Comparison of ENCODE assay signal across 26 mouse cellular contexts in genomic region chr7:114162975-114163374, GRCm38 (mm10). TPM values are rescaled to one million over a fixed set of nuclear protein-coding genes. Genes with fewer than 3 reads are reported as not detected.
DNase-seq lines count a peak whose midpoint lies in the region; ATAC-seq and TF ChIP-seq lines count a peak whose summit lies in the region.
"Had no signal": no experiment of that assay in that cellular context is flagged by ENCODE, and none has a peak within 500 bp of the region (broad histone marks: within the 10 kb centered on the region; RNA-seq: fewer than 3 reads in every experiment).

No protein-coding gene starts in this region.

- no peak overlapping the region for H3K27ac ChIP-seq in lung, postnatal 0 days (ENCODE audit: low read length)
- no peak overlapping the region for H3K27ac ChIP-seq in intestine, embryonic 15.5 days
- H3K27ac ChIP-seq: forebrain, embryonic 10.5 days; forebrain, embryonic 13.5 days; gastrocnemius, adult 2 months; heart, embryonic 15.5 days; hindbrain, embryonic 14.5 days; hindbrain, postnatal 0 days had no signal

- H3K9ac ChIP-seq in lung, postnatal 0 days (replicated peaks; ENCODE audit: low read depth), result no peak overlapping the region
- no peak overlapping the region for H3K9ac ChIP-seq in intestine, embryonic 15.5 days
- H3K9ac ChIP-seq: forebrain, embryonic 13.5 days; heart, embryonic 12.5 days; heart, embryonic 15.5 days; hindbrain, embryonic 14.5 days had no signal

- no peak for TF ChIP-seq CTCF in lung, postnatal 0 days (IDR thresholded peaks at IDR 0.05)

- no peak overlapping the region for H3K4me3 ChIP-seq in lung, postnatal 0 days (ENCODE audit: low read depth, low read length)
- no peak overlapping the region for H3K4me3 ChIP-seq in intestine, embryonic 15.5 days (replicated peaks)
- H3K4me3 ChIP-seq: forebrain, embryonic 10.5 days; forebrain, embryonic 13.5 days; gastrocnemius, adult 2 months; heart, embryonic 12.5 days; heart, embryonic 15.5 days had no signal

- TF ChIP-seq EP300 in lung, postnatal 0 days (IDR thresholded peaks at IDR 0.05), result no peak

- H3K36me3 ChIP-seq in lung, postnatal 0 days (ENCODE audit: insufficient read depth, low read length), result no peaks in the 10 kb centered on the region
- H3K36me3 ChIP-seq in intestine, embryonic 15.5 days, result no peaks in the 10 kb centered on the region
- H3K36me3 ChIP-seq: forebrain, embryonic 10.5 days; G1E; heart, embryonic 12.5 days; heart, embryonic 15.5 days had no signal

- ATAC-seq in lung, postnatal 0 days, result no peak
- ATAC-seq in common myeloid progenitor, adult 5-6 weeks (replicated peaks; ENCODE audit: low read depth, poor library complexity, severe bottlenecking), result peak; percentile 55; the same call in 1 of the 2 replicates
- ATAC-seq in megakaryocyte, adult 5-6 weeks (ENCODE audit: poor library complexity, severe bottlenecking), result peak; percentile 54
- ATAC-seq in intestine, embryonic 15.5 days, result no peak
- ATAC-seq: forebrain, embryonic 13.5 days; forebrain, embryonic 16.5 days; hindbrain, postnatal 0 days had no signal

- WGBS in lung, postnatal 0 days, result 74% methylated on average over 5 of the region's 5 CpGs
- 86% methylated on average over 5 of the region's 5 CpGs for WGBS in intestine, embryonic 15.5 days

- H3K9me3 ChIP-seq in lung, postnatal 0 days (ENCODE audit: low read length), result no peaks in the 10 kb centered on the region
- H3K9me3 ChIP-seq in intestine, embryonic 15.5 days, result no peaks in the 10 kb centered on the region
- H3K9me3 ChIP-seq: forebrain, embryonic 10.5 days; forebrain, embryonic 13.5 days; G1E; heart, embryonic 12.5 days; heart, embryonic 15.5 days had no signal

- no peak overlapping the region for H3K4me2 ChIP-seq in lung, postnatal 0 days (replicated peaks; ENCODE audit: low read depth, low read length)
- H3K4me2 ChIP-seq in intestine, embryonic 15.5 days (replicated peaks), result no peak overlapping the region
- H3K4me2 ChIP-seq: forebrain, embryonic 13.5 days; heart, embryonic 12.5 days; heart, embryonic 15.5 days; hindbrain, embryonic 14.5 days had no signal

- H3K27me3 ChIP-seq in lung, postnatal 0 days (replicated peaks; ENCODE audit: insufficient read depth, low read length), result no peaks in the 10 kb centered on the region
- no peaks in the 10 kb centered on the region for H3K27me3 ChIP-seq in intestine, embryonic 15.5 days (replicated peaks)
- H3K27me3 ChIP-seq: CH12.LX; forebrain, embryonic 13.5 days; heart, embryonic 12.5 days; heart, embryonic 15.5 days had no signal

- DNase-seq in lung, postnatal 36 days, result peak; percentile 26
- DNase-seq in lung, postnatal 0 days (ENCODE audit: low spot score), result no peak
- no peak for DNase-seq in testis, postnatal 10 days (ENCODE audit: low spot score)
- DNase-seq: adrenal gland, adult 2 months; adrenal gland, postnatal 14 days; cerebellum, adult 11-12 months; cerebellum, adult 8-10 months; cerebellum, postnatal 10 days; cerebellum, postnatal 36 days; gastrocnemius, adult 2 months; gastrocnemius, postnatal 14 days; heart, adult 18-20 months; heart, postnatal 10 days; heart, postnatal 36 days had no signal

- no peaks in the 10 kb centered on the region for H3K4me1 ChIP-seq in lung, postnatal 0 days (ENCODE audit: insufficient read depth, low read depth, low read length)
- no peaks in the 10 kb centered on the region for H3K4me1 ChIP-seq in intestine, embryonic 15.5 days (replicated peaks)
- H3K4me1 ChIP-seq: forebrain, embryonic 10.5 days; heart, embryonic 12.5 days; heart, embryonic 15.5 days had no signal

RNA-seq across cellular contexts. Expression of gene Rras2, which starts 45.4 kb away (rescaled TPM):
- 77.7 and 83.6 TPM in 2 replicates for polyA plus RNA-seq in lung, postnatal 0 days (2015; fragmentation: Nextera tagmentation; extraction: Ambion mirVana)
- 5.4 and 7.4 TPM in 2 replicates for total RNA-seq in common myeloid progenitor, adult 5-6 weeks (2017)
- 3.3 and 4.1 TPM in 2 replicates for total RNA-seq in megakaryocyte, adult 5-6 weeks (2015)
- 2.7 and 4.8 TPM in 2 replicates for total RNA-seq in megakaryocyte, adult 5-6 weeks (2017)
- polyA plus RNA-seq in intestine, embryonic 15.5 days (2015; fragmentation: Nextera tagmentation; extraction: Ambion mirVana), result 26.6 and 26.8 TPM in 2 replicates
- polyA plus RNA-seq: G1E had no signal

Comparison
In these comparisons a context has a peak if more than half of its experiments do, and no peak if none do; other contexts are left out.
1. ATAC-seq: peak in common myeloid progenitor, adult 5-6 weeks (single experiment) and megakaryocyte, adult 5-6 weeks (single experiment); none in lung, postnatal 0 days (single experiment) and intestine, embryonic 15.5 days (single experiment).